Mouse (Mus musculus) G1E (cell line): ENCODE results near the gene Tssc4. TPM values are rescaled to one million over a fixed set of nuclear protein-coding genes. Genes with fewer than 3 reads are reported as not detected.
A peak's percentile ranks its signal among the peaks of the same experiment; 100 is the strongest.

Source experiments
- ATAC-seq: 2 replicates; pipeline ENCODE4 v1.8.0; 2016; ENCODE audit warnings: mild to moderate bottlenecking; ENCODE audit not compliant: insufficient number of reproducible peaks, poor library complexity, low FRiP score, severe bottlenecking; ENCODE audit errors: extremely low read depth
- DNase-seq: peaks from one replicate; pipeline ENCODE4 v3.0.0; 2012; ENCODE audit warnings: low spot score
- H3K27me3 ChIP-seq: 2 replicates; pipeline ENCODE4 v1.6.1; 2012; ENCODE audit warnings: mild to moderate bottlenecking, low read length, inconsistent platforms; ENCODE audit not compliant: insufficient read depth
- H3K36me3 ChIP-seq: replicated peaks from 2 replicates; pipeline ENCODE3; 2012; ENCODE audit warnings: mild to moderate bottlenecking, inconsistent platforms
- H3K4me1 ChIP-seq: 2 replicates; pipeline ENCODE4 v1.6.1; 2012; ENCODE audit warnings: low read depth, low read length, inconsistent platforms, mixed read lengths; ENCODE audit not compliant: insufficient read depth
- H3K4me3 ChIP-seq: 2 replicates; pipeline ENCODE4 v1.5.1; 2012; ENCODE audit warnings: low read depth, mild to moderate bottlenecking, inconsistent platforms, low read length, moderate library complexity, mixed read lengths
- H3K9me3 ChIP-seq: replicated peaks from 2 replicates; pipeline ENCODE4 v1.6.1; 2012; ENCODE audit warnings: inconsistent platforms
- CTCF ChIP-seq: IDR thresholded peaks from 2 replicates; pipeline ENCODE4 v1.5.1; 2012; ENCODE audit warnings: low read depth, low read length, inconsistent platforms, mixed read lengths
- GATA1 ChIP-seq: IDR thresholded peaks from 2 replicates; pipeline ENCODE4 v1.6.1; 2012; ENCODE audit warnings: borderline replicate concordance, low read length, inconsistent platforms, mixed read lengths
- GATA2 ChIP-seq: IDR thresholded peaks from 2 replicates; pipeline ENCODE4 v1.6.1; 2012; ENCODE audit warnings: low read depth, low read length, inconsistent platforms, borderline replicate concordance
- POLR2AphosphoS5 ChIP-seq: IDR thresholded peaks from 2 replicates; pipeline ENCODE4 v1.6.1; 2012; ENCODE audit warnings: low read depth, low read length, inconsistent platforms; ENCODE audit not compliant: insufficient replicate concordance
- TAL1 ChIP-seq: conservative IDR thresholded peaks from 2 replicates; pipeline ENCODE4 v1.6.1; 2012; ENCODE audit warnings: low read depth, low read length, inconsistent platforms, mixed read lengths
- polyA plus RNA-seq: library from polyadenylated mRNA; stranded (reverse); fragments of >175 nt; gene quantifications from 2 replicates; pipeline ENCODE4 v1.2.3, GENCODE M21; 2012
- total RNA-seq, 2 experiments: library from RNA; stranded (forward) in 1 of 2; stranded (reverse) in 1 of 2; fragments of 200-1000 nt in 1 of 2; fragments of >200 nt in 1 of 2; fragmentation: Nextera tagmentation in 1 of 2; gene quantifications; 2 replicates each; pipeline ENCODE4 v1.2.3; 2014 to 2017

Tssc4 gene
- total and polyA plus RNA-seq, 3 experiments: 18.8 to 207 (median 25.0) TPM

- H3K27me3 ChIP-seq: peaks cover 11% of the 10 kb centered on the region; the same call in 1 of the 2 replicates
- peaks cover 2% of the 10 kb centered on the region; the same call in 1 of the 2 replicates for H3K9me3 ChIP-seq
- no peak for TF ChIP-seq TAL1
- no peak for TF ChIP-seq POLR2AphosphoS5
- TF ChIP-seq GATA2: no peak
- no peak for TF ChIP-seq GATA1
- no peak for TF ChIP-seq CTCF
- DNase-seq: no peak
- no peak for ATAC-seq
- H3K36me3 ChIP-seq: peaks cover 19% of the 10 kb centered on the region
- H3K4me3 ChIP-seq: no peak overlapping the region
- H3K4me1 ChIP-seq: peaks cover 46% of the 10 kb centered on the region
These were observed 17.7 kb upstream of the Tssc4 start for GRCm38 (mm10) chr7:143051316-143051715.

- Histone ChIP-seq H3K4me3 (peak within 1 kb of the TSS; percentile 79), H3K36me3 (peaks cover 29% of the 10 kb centered on the region), H3K4me1 (peaks cover 59% of the 10 kb centered on the region), H3K9me3 (peaks cover 2% of the 10 kb centered on the region; the same call in 1 of the 2 replicates), H3K27me3 (peaks cover 6% of the 10 kb centered on the region; the same call in 1 of the 2 replicates)
- peak; percentile 53 for DNase-seq
- peak; percentile 31; the same call in 1 of the 2 replicates for ATAC-seq
- TF ChIP-seq GATA1: no peak
- TF ChIP-seq GATA2: no peak
- no peak for TF ChIP-seq TAL1
- TF ChIP-seq CTCF: no peak
- TF ChIP-seq POLR2AphosphoS5: no peak
These were observed 16.4 kb upstream of the Tssc4 start, which contains the start of gene Cd81 for GRCm38 (mm10) chr7:143052626-143053007. Gene Cd81, plus strand, starts transcription at chr7:143052739.

GRCm38 (mm10) chr7:143053008-143053899 lies 15.8 kb upstream of the Tssc4 start:
- no peak for TF ChIP-seq CTCF
- ATAC-seq (no peak), DNase-seq (peak; percentile 56)
- Histone ChIP-seq H3K9me3 (peaks cover 2% of the 10 kb centered on the region; the same call in 1 of the 2 replicates), H3K4me3 (peak overlapping the region; percentile 79), H3K27me3 (peaks cover 6% of the 10 kb centered on the region; the same call in 1 of the 2 replicates), H3K4me1 (peaks cover 65% of the 10 kb centered on the region), H3K36me3 (peaks cover 35% of the 10 kb centered on the region)

- Histone ChIP-seq H3K27me3 (peaks cover 6% of the 10 kb centered on the region; the same call in 1 of the 2 replicates), H3K9me3 (peaks cover 2% of the 10 kb centered on the region; the same call in 1 of the 2 replicates), H3K4me3 (peak overlapping the region; percentile 79), H3K36me3 (peaks cover 43% of the 10 kb centered on the region), H3K4me1 (peaks cover 73% of the 10 kb centered on the region)
- DNase-seq (no peak), ATAC-seq (no peak)
- TF ChIP-seq CTCF (no peak), POLR2AphosphoS5 (no peak), GATA2 (no peak), TAL1 (no peak), GATA1 (no peak)
These were observed 15.0 kb upstream of the Tssc4 start for GRCm38 (mm10) chr7:143053961-143054611.

GRCm38 (mm10) chr7:143054612-143054965 lies 14.5 kb upstream of the Tssc4 start:
- ATAC-seq (no peak), DNase-seq (no peak)
- Histone ChIP-seq H3K4me3 (peak overlapping the region; percentile 79), H3K4me1 (peaks cover 78% of the 10 kb centered on the region), H3K27me3 (peaks cover 6% of the 10 kb centered on the region; the same call in 1 of the 2 replicates), H3K36me3 (peaks cover 48% of the 10 kb centered on the region), H3K9me3 (peaks cover 2% of the 10 kb centered on the region; the same call in 1 of the 2 replicates)
- TF ChIP-seq GATA2 (no peak), GATA1 (no peak), CTCF (no peak), TAL1 (no peak), POLR2AphosphoS5 (no peak)

- no peak for ATAC-seq
- Histone ChIP-seq H3K9me3 (peaks cover 2% of the 10 kb centered on the region; the same call in 1 of the 2 replicates), H3K36me3 (peaks cover 50% of the 10 kb centered on the region), H3K4me1 (peaks cover 82% of the 10 kb centered on the region), H3K27me3 (peaks cover 6% of the 10 kb centered on the region; the same call in 1 of the 2 replicates), H3K4me3 (peak overlapping the region; percentile 79; the same call in 1 of the 2 replicates)
- TF ChIP-seq POLR2AphosphoS5: no peak
- no peak for TF ChIP-seq GATA1
- TF ChIP-seq CTCF: no peak
- no peak for TF ChIP-seq TAL1
- TF ChIP-seq GATA2: no peak
- DNase-seq: no peak
These were observed 14.0 kb upstream of the Tssc4 start for GRCm38 (mm10) chr7:143055001-143055400.
